Mouse (Mus musculus) testis, postnatal 10 days (tissue): ENCODE data around the gene Tuba1b.
A peak's percentile ranks its signal among the peaks of the same experiment; 100 is the strongest.
"Not testable (repeated sequence)": the region's sequence is repeated elsewhere in the genome, so short reads cannot be mapped to it uniquely, and the experiment has no call there.

Experiments
- DNase-seq: peaks from one replicate; pipeline ENCODE4 v3.0.0; 2021; ENCODE audit warnings: low spot score

The Tuba1b gene

GRCm38 (mm10) chr15:98954425-98955253 lies 20.3 kb upstream of the Tuba1b start:
- DNase-seq: no peak

- DNase-seq: peak; percentile 90
Observed at GRCm38 (mm10) chr15:98953401-98954356, 19.3 kb upstream of the Tuba1b start, which contains the start of the genes Gm49450 and Tuba1a. Gm49450 (minus strand) TSS chr15:98953551. Tuba1a (minus strand) TSS chr15:98953703.

- DNase-seq: peak; percentile 83
Observed at GRCm38 (mm10) chr15:98952751-98953400, 18.5 kb upstream of the Tuba1b start.

- no peak for DNase-seq
Observed at GRCm38 (mm10) chr15:98952063-98952455, 17.7 kb upstream of the Tuba1b start.

GRCm38 (mm10) chr15:98951122-98952062 lies 17.0 kb upstream of the Tuba1b start:
- not testable (repeated sequence) for DNase-seq

GRCm38 (mm10) chr15:98949607-98949892 lies 15.2 kb upstream of the Tuba1b start:
- DNase-seq: no peak

- no peak for DNase-seq
Observed at GRCm38 (mm10) chr15:98948857-98949606, 14.7 kb upstream of the Tuba1b start.

GRCm38 (mm10) chr15:98948382-98948781 lies 14.0 kb upstream of the Tuba1b start:
- DNase-seq: no peak

GRCm38 (mm10) chr15:98947884-98948283 lies 13.5 kb upstream of the Tuba1b start:
- peak; percentile 57 for DNase-seq

- DNase-seq: no peak
Observed at GRCm38 (mm10) chr15:98943133-98943532, 8.8 kb upstream of the Tuba1b start.

- no peak for DNase-seq
Observed at GRCm38 (mm10) chr15:98942081-98942480, 7.7 kb upstream of the Tuba1b start.

GRCm38 (mm10) chr15:98941539-98941938 lies 7.2 kb upstream of the Tuba1b start:
- no peak for DNase-seq

GRCm38 (mm10) chr15:98940816-98941215 lies 6.5 kb upstream of the Tuba1b start:
- DNase-seq: no peak

- DNase-seq: peak; percentile 97
Observed at GRCm38 (mm10) chr15:98933833-98934216, 540 bp downstream of the Tuba1b start.

- not testable (repeated sequence) for DNase-seq
Observed at GRCm38 (mm10) chr15:98933004-98933671, 1.2 kb downstream of the Tuba1b start.

- no peak for DNase-seq
Observed at GRCm38 (mm10) chr15:98930998-98931397, 3.4 kb downstream of the Tuba1b start.

GRCm38 (mm10) chr15:98930017-98930734 lies 4.2 kb downstream of the Tuba1b start:
- no peak for DNase-seq

GRCm38 (mm10) chr15:98928598-98929240 lies 5.6 kb downstream of the Tuba1b start:
- DNase-seq: peak; percentile 77

- no peak for DNase-seq
Observed at GRCm38 (mm10) chr15:98927566-98927965, 6.8 kb downstream of the Tuba1b start.
